Mouse (Mus musculus) brain, embryonic 14.5 days (tissue): Measurements from ENCODE around the gene Acot6.

Experiments
- CTCF ChIP-seq: fragments of 200-500 bp; IDR thresholded peaks from 2 replicates; pipeline ENCODE4 v1.5.1; 2012; ENCODE audit warnings: inconsistent platforms, mild to moderate bottlenecking, moderate library complexity, borderline replicate concordance; ENCODE audit not compliant: insufficient read depth, insufficient read length; ENCODE audit errors: extremely low read depth
- POLR2A ChIP-seq: fragments of 200-500 bp; IDR thresholded peaks from 2 replicates; pipeline ENCODE4 v1.6.1; 2012; ENCODE audit warnings: mild to moderate bottlenecking, inconsistent platforms, borderline replicate concordance; ENCODE audit not compliant: poor library complexity, insufficient read depth, insufficient read length, severe bottlenecking; ENCODE audit errors: extremely low read depth

DNA sequence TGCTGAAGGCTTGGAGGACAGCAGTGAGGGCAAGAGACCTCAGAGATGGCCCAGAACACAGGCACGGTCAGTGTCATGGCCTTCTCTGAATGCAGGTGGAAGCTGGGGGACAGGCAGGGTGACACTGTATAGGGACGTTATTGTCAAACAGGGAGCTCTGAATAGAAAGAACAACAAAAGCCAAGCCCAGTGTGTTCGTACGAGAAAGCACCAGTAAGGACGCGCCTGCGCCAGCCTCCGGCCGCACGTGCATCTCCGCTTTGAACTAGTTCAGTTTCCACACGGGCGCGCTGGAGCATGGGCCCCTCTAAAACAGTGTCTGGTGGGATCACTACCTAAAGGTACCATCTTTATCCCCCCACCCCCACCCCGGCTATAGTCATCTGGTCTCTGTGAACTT is 49.5 kb downstream of the Acot6 start:
- TF ChIP-seq CTCF (no peak), POLR2A (no peak)
